15 mouse cellular contexts compared by ENCODE assay signal in genomic region chr17:5022019-5022544, GRCm38 (mm10). TPM values are rescaled to one million over a fixed set of nuclear protein-coding genes. Genes with fewer than 3 reads are reported as not detected.
DNase-seq lines count a peak whose midpoint lies in the region; ATAC-seq lines count a peak whose summit lies in the region.
"Had no signal": no experiment of that assay in that cellular context is flagged by ENCODE, and none has a peak within 500 bp of the region (broad histone marks: within the 10 kb centered on the region; RNA-seq: fewer than 3 reads in every experiment).

No protein-coding gene starts in this region.

- peak overlapping the region; percentile 38 for H3K4me2 ChIP-seq in heart, embryonic 12.5 days
- H3K4me2 ChIP-seq in lung, embryonic 15.5 days, result peak overlapping the region; percentile 33; the same call in 1 of the 2 replicates
- peak overlapping the region; percentile 33 for H3K4me2 ChIP-seq in embryonic facial prominence, embryonic 13.5 days
- peak overlapping the region; percentile 37 for H3K4me2 ChIP-seq in limb, embryonic 13.5 days (replicated peaks)

- WGBS in heart, embryonic 12.5 days, result 67% methylated on average over 9 of the region's 9 CpGs
- 35% methylated on average over 9 of the region's 9 CpGs for WGBS in lung, embryonic 15.5 days
- 48% methylated on average over 9 of the region's 9 CpGs for WGBS in embryonic facial prominence, embryonic 13.5 days
- WGBS in limb, embryonic 13.5 days, result 50% methylated on average over 9 of the region's 9 CpGs

- no peak overlapping the region for H3K4me3 ChIP-seq in heart, embryonic 12.5 days
- H3K4me3 ChIP-seq in lung, embryonic 15.5 days, result no peak overlapping the region
- H3K4me3 ChIP-seq in embryonic facial prominence, embryonic 13.5 days, result no peak overlapping the region
- H3K4me3 ChIP-seq in limb, embryonic 13.5 days, result no peak overlapping the region
- H3K4me3 ChIP-seq: heart, embryonic 10.5 days; hindbrain, embryonic 10.5 days had no signal

- no peak overlapping the region for H3K27ac ChIP-seq in heart, embryonic 12.5 days (ENCODE audit: poor library complexity, severe bottlenecking)
- no peak overlapping the region for H3K27ac ChIP-seq in lung, embryonic 15.5 days
- H3K27ac ChIP-seq in embryonic facial prominence, embryonic 13.5 days, result no peak overlapping the region
- no peak overlapping the region for H3K27ac ChIP-seq in limb, embryonic 13.5 days
- H3K27ac ChIP-seq: heart, embryonic 10.5 days; hindbrain, embryonic 10.5 days had no signal

- peaks cover 4% of the 10 kb centered on the region; the same call in 1 of the 2 replicates for H3K36me3 ChIP-seq in heart, embryonic 12.5 days
- H3K36me3 ChIP-seq in lung, embryonic 15.5 days, result no peaks in the 10 kb centered on the region
- no peaks in the 10 kb centered on the region for H3K36me3 ChIP-seq in embryonic facial prominence, embryonic 13.5 days
- 0 out of 2 replicates have a peak, but pooled peaks cover 3% of the 10 kb centered on the region for H3K36me3 ChIP-seq in limb, embryonic 13.5 days

- DNase-seq in heart, postnatal 14 days, result no peak
- DNase-seq in lung, adult 18-20 months, result no peak
- DNase-seq in ovary, postnatal 14 days (ENCODE audit: low spot score), result no peak
- DNase-seq: adrenal gland, adult 8-10 months; B cell, adult 2 months; gastrocnemius, postnatal 25 days; kidney, adult 2 months; liver, postnatal 0 days had no signal

- H3K27me3 ChIP-seq in heart, embryonic 12.5 days (replicated peaks), result no peaks in the 10 kb centered on the region
- H3K27me3 ChIP-seq in lung, embryonic 15.5 days, result no peaks in the 10 kb centered on the region
- H3K27me3 ChIP-seq in embryonic facial prominence, embryonic 13.5 days, result no peaks in the 10 kb centered on the region
- no peaks in the 10 kb centered on the region for H3K27me3 ChIP-seq in limb, embryonic 13.5 days

- peaks cover 47% of the 10 kb centered on the region for H3K4me1 ChIP-seq in heart, embryonic 12.5 days (replicated peaks)
- peaks cover 49% of the 10 kb centered on the region for H3K4me1 ChIP-seq in lung, embryonic 15.5 days
- H3K4me1 ChIP-seq in embryonic facial prominence, embryonic 13.5 days, result peaks cover 52% of the 10 kb centered on the region
- H3K4me1 ChIP-seq in limb, embryonic 13.5 days, result peaks cover 41% of the 10 kb centered on the region

- intact Hi-C loops in heart, postnatal 14 days (cut with DNase I), result no loop called here

- no peak overlapping the region for H3K9ac ChIP-seq in heart, embryonic 12.5 days
- H3K9ac ChIP-seq in lung, embryonic 15.5 days, result no peak overlapping the region
- peak overlapping the region; percentile 54; the same call in 1 of the 2 replicates for H3K9ac ChIP-seq in embryonic facial prominence, embryonic 13.5 days
- H3K9ac ChIP-seq in limb, embryonic 13.5 days, result no peak overlapping the region
- H3K9ac ChIP-seq: liver, postnatal 0 days had no signal

- no peaks in the 10 kb centered on the region for H3K9me3 ChIP-seq in heart, embryonic 12.5 days (replicated peaks)
- H3K9me3 ChIP-seq in lung, embryonic 15.5 days, result no peaks in the 10 kb centered on the region
- H3K9me3 ChIP-seq in embryonic facial prominence, embryonic 13.5 days, result no peaks in the 10 kb centered on the region
- no peaks in the 10 kb centered on the region for H3K9me3 ChIP-seq in limb, embryonic 13.5 days
- H3K9me3 ChIP-seq: heart, embryonic 10.5 days; hindbrain, embryonic 10.5 days had no signal

- no peak for ATAC-seq in heart, embryonic 12.5 days (ENCODE audit: insufficient number of reproducible peaks, low FRiP score)
- ATAC-seq in lung, embryonic 15.5 days (ENCODE audit: borderline replicate concordance, extremely low read depth, low FRiP score, low TSS enrichment), result peak; percentile 52; the same call in 1 of the 2 replicates
- no peak for ATAC-seq in embryonic facial prominence, embryonic 13.5 days (ENCODE audit: insufficient number of reproducible peaks, insufficient read depth, low FRiP score, low TSS enrichment, low read depth)
- ATAC-seq in limb, embryonic 13.5 days (ENCODE audit: low FRiP score, low read depth), result no peak
- no peak for ATAC-seq in CD4-positive, CD25-positive, alpha-beta regulatory T cell, adult 4 months
- ATAC-seq: liver, postnatal 0 days had no signal

RNA-seq across cellular contexts. Expression of gene Arid1b, which starts 27.9 kb away (rescaled TPM):
- polyA plus RNA-seq in heart, embryonic 12.5 days (2016; fragmentation: Nextera tagmentation; extraction: Ambion mirVana), result 8.1 and 8.7 TPM in 2 replicates
- total RNA-seq in heart, postnatal 14 days (2021), result 10 to 100 TPM; 33.6 to 36.6 TPM
- polyA plus RNA-seq in lung, embryonic 15.5 days (2015; fragmentation: Nextera tagmentation; extraction: Ambion mirVana), result 9.5 and 10.5 TPM in 2 replicates
- 13.0 and 14.1 TPM in 2 replicates for polyA plus RNA-seq in embryonic facial prominence, embryonic 13.5 days (2015; fragmentation: Nextera tagmentation; extraction: Ambion mirVana)
- 12.4 and 12.5 TPM in 2 replicates for polyA plus RNA-seq in limb, embryonic 13.5 days (2015; fragmentation: Nextera tagmentation; extraction: Ambion mirVana)
- 10 to 100 TPM; 12.5 to 16.0 TPM for polyA plus RNA-seq in CD4-positive, CD25-positive, alpha-beta regulatory T cell, adult 4 months (2017; shearing (Covaris generic))
